7 mouse cellular contexts compared by ENCODE assay signal in genomic region chr10:81450140-81450539, GRCm38 (mm10). TPM values are rescaled to one million over a fixed set of nuclear protein-coding genes. Genes with fewer than 3 reads are reported as not detected.
DNase-seq lines count a peak whose midpoint lies in the region; ATAC-seq lines count a peak whose summit lies in the region.

No protein-coding gene starts in this region.

- no peaks in the 10 kb centered on the region for H3K9me3 ChIP-seq in intestine, embryonic 14.5 days (ENCODE audit: control insufficient read depth, low read length)
- no peaks in the 10 kb centered on the region for H3K9me3 ChIP-seq in midbrain, embryonic 12.5 days

- intact Hi-C loops in left cerebral cortex, postnatal 25 days (cut with DNase I) = loop anchor here (1.0 to 10.0 kb wide), 2 partner anchors 61 to 255 kb away; partner anchors contain the start of gene Gm48552

- no peak overlapping the region for H3K27ac ChIP-seq in intestine, embryonic 14.5 days (ENCODE audit: low read depth)
- H3K27ac ChIP-seq in midbrain, embryonic 12.5 days (replicated peaks) = no peak overlapping the region

- no peak overlapping the region for H3K9ac ChIP-seq in intestine, embryonic 14.5 days (ENCODE audit: low read length)
- H3K9ac ChIP-seq in midbrain, embryonic 12.5 days (replicated peaks) = no peak overlapping the region

- H3K4me3 ChIP-seq in intestine, embryonic 14.5 days (ENCODE audit: low read depth, low read length) = no peak overlapping the region
- H3K4me3 ChIP-seq in midbrain, embryonic 12.5 days = no peak overlapping the region

- H3K36me3 ChIP-seq in intestine, embryonic 14.5 days (ENCODE audit: control insufficient read depth, insufficient read depth, low read length) = no peaks in the 10 kb centered on the region
- no peaks in the 10 kb centered on the region for H3K36me3 ChIP-seq in midbrain, embryonic 12.5 days

- WGBS in intestine, embryonic 14.5 days = 2% methylated on average over 7 of the region's 7 CpGs
- 2% methylated on average over 7 of the region's 7 CpGs for WGBS in midbrain, embryonic 12.5 days

- ATAC-seq in intestine, embryonic 14.5 days (replicated peaks; ENCODE audit: low FRiP score, low TSS enrichment, low read depth) = peak; percentile 61
- peak; percentile 47 for ATAC-seq in midbrain, embryonic 12.5 days (ENCODE audit: low FRiP score, low read depth)

- H3K27me3 ChIP-seq in intestine, embryonic 14.5 days (replicated peaks; ENCODE audit: control insufficient read depth, insufficient read depth, low read length) = peaks cover 49% of the 10 kb centered on the region
- peaks cover 59% of the 10 kb centered on the region for H3K27me3 ChIP-seq in midbrain, embryonic 12.5 days

- peak; percentile 78 to 93 for DNase-seq in adrenal gland, adult (ENCODE audit: inconsistent age in 2 of 2, low spot score in 1 of 2)
- peak; percentile 73 to 91 for DNase-seq in cerebellum, postnatal 4 days (ENCODE audit: low spot score in 2 of 2)
- DNase-seq in gastrocnemius, postnatal 10 days = peak; percentile 87
- DNase-seq in intestine, embryonic 14.5 days (ENCODE audit: low spot score) = peak; percentile 97
- peak; percentile 83 to 84 for DNase-seq in left cerebral cortex, postnatal 25 days (ENCODE audit: low spot score in 2 of 2)
- DNase-seq in spleen, adult 18-20 months = peak; percentile 56 to 79

- no peaks in the 10 kb centered on the region for H3K4me1 ChIP-seq in intestine, embryonic 14.5 days (replicated peaks; ENCODE audit: control insufficient read depth, insufficient read depth, low read length)
- no peaks in the 10 kb centered on the region for H3K4me1 ChIP-seq in midbrain, embryonic 12.5 days

- no peak overlapping the region for H3K4me2 ChIP-seq in intestine, embryonic 14.5 days (ENCODE audit: low read length)
- H3K4me2 ChIP-seq in midbrain, embryonic 12.5 days (replicated peaks) = no peak overlapping the region

RNA-seq across cellular contexts. Expression of gene Nfic, which starts 5.3 kb away (rescaled TPM):
- 100 to 1,000 TPM; 329 to 332 TPM for total RNA-seq in gastrocnemius, postnatal 10 days (2021)
- polyA plus RNA-seq in intestine, embryonic 14.5 days (2014; fragmentation: Nextera tagmentation; extraction: Ambion mirVana) = 52.4 and 57.2 TPM in 2 replicates
- 10 to 100 TPM; 81.1 to 87.3 TPM for total RNA-seq in left cerebral cortex, postnatal 25 days (2021)
- 14.7 and 19.7 TPM in 2 replicates for polyA plus RNA-seq in midbrain, embryonic 12.5 days (2016; fragmentation: Nextera tagmentation; extraction: Ambion mirVana)

RNA-seq across cellular contexts. Expression of gene Celf5, which starts 32.4 kb away (rescaled TPM):
- under 1 TPM; 0.38 to 0.99 TPM for total RNA-seq in gastrocnemius, postnatal 10 days (2021)
- polyA plus RNA-seq in intestine, embryonic 14.5 days (2014; fragmentation: Nextera tagmentation; extraction: Ambion mirVana) = 1.3 and 1.8 TPM in 2 replicates
- 100 to 1,000 TPM; 285 to 286 TPM for total RNA-seq in left cerebral cortex, postnatal 25 days (2021)
- 37.1 and 44.4 TPM in 2 replicates for polyA plus RNA-seq in midbrain, embryonic 12.5 days (2016; fragmentation: Nextera tagmentation; extraction: Ambion mirVana)

RNA-seq across cellular contexts. Expression of gene Ncln, which starts 46.1 kb away (rescaled TPM):
- total RNA-seq in gastrocnemius, postnatal 10 days (2021) = 10 to 100 TPM; 45.9 to 48.2 TPM
- polyA plus RNA-seq in intestine, embryonic 14.5 days (2014; fragmentation: Nextera tagmentation; extraction: Ambion mirVana) = 82.4 and 99.0 TPM in 2 replicates
- 10 to 100 TPM; 76.4 to 77.0 TPM for total RNA-seq in left cerebral cortex, postnatal 25 days (2021)
- 66.9 and 68.3 TPM in 2 replicates for polyA plus RNA-seq in midbrain, embryonic 12.5 days (2016; fragmentation: Nextera tagmentation; extraction: Ambion mirVana)

RNA-seq across cellular contexts. Expression of gene S1pr4, which starts 49.8 kb away (rescaled TPM):
- total RNA-seq in gastrocnemius, postnatal 10 days (2021) = under 1 TPM; 0.56 to 0.61 TPM
- 0.53 and 0.65 TPM in 2 replicates for polyA plus RNA-seq in intestine, embryonic 14.5 days (2014; fragmentation: Nextera tagmentation; extraction: Ambion mirVana)
- under 1 TPM; 0.53 to 0.73 TPM for total RNA-seq in left cerebral cortex, postnatal 25 days (2021)
- polyA plus RNA-seq in midbrain, embryonic 12.5 days (2016; fragmentation: Nextera tagmentation; extraction: Ambion mirVana) = 0.41 and 0.77 TPM in 2 replicates

RNA-seq across cellular contexts. Expression of gene Smim24, which starts 57.3 kb away (rescaled TPM):
- under 1 TPM in 1 of 2 experiments, not detected in 1; 0.65 TPM for total RNA-seq in gastrocnemius, postnatal 10 days (2021)
- 99.8 and 125 TPM in 2 replicates for polyA plus RNA-seq in intestine, embryonic 14.5 days (2014; fragmentation: Nextera tagmentation; extraction: Ambion mirVana)
- 1 to 10 TPM in 1 of 2 experiments, under 1 TPM in 1; 0.89 to 1.5 TPM for total RNA-seq in left cerebral cortex, postnatal 25 days (2021)
- 2.1 and 2.8 TPM in 2 replicates for polyA plus RNA-seq in midbrain, embryonic 12.5 days (2016; fragmentation: Nextera tagmentation; extraction: Ambion mirVana)

Comparison
In these comparisons a context has a peak if more than half of its experiments do, and no peak if none do; other contexts are left out.
1. RNA of gene Celf5, which starts 32.4 kb away (total RNA-seq): 285 to 286 TPM in left cerebral cortex, postnatal 25 days; 0.38 to 0.99 TPM in gastrocnemius, postnatal 10 days; every median in the first group is over 100 times any median in the second.
2. Peak in every context shown above with its lines, with median percentiles within 50 percentile points of each other: DNase-seq.